Mouse (Mus musculus) hindbrain, embryonic 13.5 days (tissue): ENCODE data around the gene Pld5. TPM values are rescaled to one million over a fixed set of nuclear protein-coding genes. Genes with fewer than 3 reads are reported as not detected.

Experiments used
- ATAC-seq: fragments of 200-750 bp; cut with Nextera tagmentation; 2 replicates; pipeline ENCODE4 v1.8.0; 2017; ENCODE audit warnings: moderate TSS enrichment; ENCODE audit not compliant: low FRiP score
- H3K27ac ChIP-seq: fragments of 300-500 bp; sonication (generic); 2 replicates; pipeline ENCODE4 v1.5.1; 2015; ENCODE audit warnings: inconsistent platforms, mild to moderate bottlenecking, moderate library complexity
- H3K27me3 ChIP-seq: fragments of 300-500 bp; sonication (generic); 2 replicates; pipeline ENCODE4 v1.6.1; 2015; ENCODE audit warnings: mild to moderate bottlenecking, inconsistent platforms
- H3K36me3 ChIP-seq: fragments of 300-500 bp; sonication (generic); 2 replicates; pipeline ENCODE4 v1.6.1; 2015; ENCODE audit warnings: mild to moderate bottlenecking, inconsistent platforms
- H3K4me1 ChIP-seq: fragments of 300-500 bp; sonication (generic); replicated peaks from 2 replicates; pipeline ENCODE4 v1.6.1; 2015; ENCODE audit warnings: inconsistent platforms
- H3K4me2 ChIP-seq: fragments of 300-500 bp; sonication (generic); 2 replicates; pipeline ENCODE4 v1.6.1; 2015; ENCODE audit warnings: inconsistent platforms, mild to moderate bottlenecking, moderate library complexity
- H3K4me3 ChIP-seq: fragments of 300-500 bp; sonication (generic); 2 replicates; pipeline ENCODE4 v1.5.1; 2015; ENCODE audit warnings: mild to moderate bottlenecking, inconsistent platforms
- H3K9ac ChIP-seq: fragments of 300-500 bp; sonication (generic); 2 replicates; pipeline ENCODE4 v1.6.1; 2015; ENCODE audit warnings: mild to moderate bottlenecking, inconsistent platforms
- H3K9me3 ChIP-seq: fragments of 300-500 bp; sonication (generic); 2 replicates; pipeline ENCODE4 v1.6.1; 2016; ENCODE audit warnings: inconsistent platforms
- WGBS: fragments of 180-500 bp; shearing (Covaris S2); methylation state at CpG from one replicate; pipeline ENCODE4 v1.1.7; 2015; 5-methylcytosine and 5-hydroxymethylcytosine counted together
- polyA plus RNA-seq: library from polyadenylated mRNA; unstranded; fragments of >200 nt; fragmentation: Nextera tagmentation; extraction: Ambion mirVana; gene quantifications from 2 replicates; pipeline ENCODE4 v1.2.1, GENCODE M21; 2015

Pld5 gene
- polyA plus RNA-seq, 1 experiment from 2014 or later = 5.9 TPM

DNA sequence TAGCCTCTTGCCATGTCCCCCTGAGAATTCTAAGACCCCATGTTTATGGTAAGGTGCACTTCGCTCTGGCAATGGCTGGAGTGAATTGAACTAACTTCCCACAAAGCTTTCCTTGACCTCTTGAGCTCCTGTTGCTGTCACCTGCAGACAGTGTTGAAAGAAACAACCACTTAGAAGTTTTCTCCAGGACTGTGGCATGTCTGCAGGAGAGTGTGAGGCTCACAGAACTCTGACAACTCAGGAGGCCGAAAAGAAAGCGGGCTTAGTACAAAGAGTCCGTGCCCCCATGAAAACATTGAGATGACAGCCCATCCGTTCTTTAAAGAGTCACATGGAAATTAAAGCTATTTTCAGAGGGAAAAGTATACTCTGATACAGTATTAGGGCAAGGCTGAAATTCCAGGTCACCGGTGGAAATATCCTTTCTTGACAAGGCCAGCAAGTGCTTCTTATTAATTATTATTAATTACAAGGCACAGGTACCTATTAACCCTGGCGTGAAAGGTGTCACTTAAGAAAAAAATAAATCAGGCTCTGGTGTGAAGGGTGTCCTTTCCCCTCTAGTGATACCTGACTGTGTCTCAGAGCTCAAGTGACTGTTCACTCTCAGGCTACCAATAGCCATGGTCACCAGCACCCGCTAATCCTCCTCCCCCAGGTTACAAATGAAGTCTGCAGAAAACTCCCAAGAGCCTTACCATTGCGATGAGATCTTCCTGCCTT, 62.0 kb downstream of the Pld5 start:
- H3K27me3 ChIP-seq = no peaks in the 10 kb centered on the region
- H3K9ac ChIP-seq = peak overlapping the region; percentile 67
- peak overlapping the region; percentile 49 for H3K4me2 ChIP-seq
- peak overlapping the region; percentile 22 for H3K4me3 ChIP-seq
- WGBS = 57% methylated on average over 9 of the region's 9 CpGs
- peak; percentile 69 for ATAC-seq
- no peaks in the 10 kb centered on the region for H3K9me3 ChIP-seq
- peak overlapping the region; percentile 55 for H3K27ac ChIP-seq
- H3K4me1 ChIP-seq = peaks cover 17% of the 10 kb centered on the region
- H3K36me3 ChIP-seq = no peaks in the 10 kb centered on the region

DNA sequence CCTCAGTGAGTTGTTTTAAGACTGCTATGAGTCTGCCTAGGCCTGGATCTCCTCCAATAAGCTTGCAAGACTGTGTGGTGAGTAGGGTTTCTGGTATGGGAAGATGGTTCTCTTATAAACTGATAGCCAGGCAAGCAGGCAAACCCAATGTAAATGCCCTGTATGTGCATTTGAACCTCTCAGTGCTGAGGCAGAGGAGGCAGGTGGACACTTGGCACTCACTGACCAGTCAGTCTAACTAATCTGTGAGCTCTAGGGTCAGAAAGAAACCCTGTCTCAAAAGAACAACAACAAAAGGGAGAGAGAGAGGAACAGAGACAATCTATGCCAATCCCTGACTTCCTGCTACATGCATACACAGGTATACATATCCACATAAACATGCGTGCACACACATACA, 64.3 kb downstream of the Pld5 start:
- Histone ChIP-seq H3K36me3 (no peaks in the 10 kb centered on the region), H3K9ac (no peak overlapping the region), H3K27ac (no peak overlapping the region), H3K27me3 (no peaks in the 10 kb centered on the region), H3K4me2 (no peak overlapping the region), H3K4me1 (peaks cover 17% of the 10 kb centered on the region), H3K9me3 (no peaks in the 10 kb centered on the region), H3K4me3 (no peak overlapping the region)
- 88% methylated on average over 1 of the region's 1 CpGs for WGBS
- ATAC-seq = no peak

DNA sequence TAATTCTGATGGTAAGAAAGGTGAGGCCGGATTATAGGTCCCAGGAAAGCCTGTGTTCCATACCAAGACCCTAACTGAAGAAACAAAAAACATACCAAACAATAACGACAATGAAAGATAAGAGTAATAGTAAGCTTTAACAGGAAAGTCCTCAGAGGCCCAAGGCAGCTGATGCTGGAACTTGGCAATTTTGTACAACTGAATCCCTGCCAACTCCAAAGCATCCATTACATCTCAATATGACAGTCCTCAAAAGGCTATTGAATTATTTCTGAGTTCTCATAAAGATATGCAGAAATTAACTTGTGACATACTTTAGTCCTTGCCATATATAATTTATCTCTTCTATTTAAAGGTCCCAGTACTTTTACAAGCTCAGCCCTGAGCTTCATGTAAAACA, 67.1 kb downstream of the Pld5 start:
- WGBS = 92% methylated on average over 2 of the region's 2 CpGs
- Histone ChIP-seq H3K27me3 (no peaks in the 10 kb centered on the region), H3K9ac (no peak overlapping the region), H3K9me3 (no peaks in the 10 kb centered on the region), H3K4me1 (peaks cover 3% of the 10 kb centered on the region), H3K4me2 (no peak overlapping the region), H3K27ac (no peak overlapping the region), H3K4me3 (no peak overlapping the region), H3K36me3 (no peaks in the 10 kb centered on the region)
- ATAC-seq = no peak

DNA sequence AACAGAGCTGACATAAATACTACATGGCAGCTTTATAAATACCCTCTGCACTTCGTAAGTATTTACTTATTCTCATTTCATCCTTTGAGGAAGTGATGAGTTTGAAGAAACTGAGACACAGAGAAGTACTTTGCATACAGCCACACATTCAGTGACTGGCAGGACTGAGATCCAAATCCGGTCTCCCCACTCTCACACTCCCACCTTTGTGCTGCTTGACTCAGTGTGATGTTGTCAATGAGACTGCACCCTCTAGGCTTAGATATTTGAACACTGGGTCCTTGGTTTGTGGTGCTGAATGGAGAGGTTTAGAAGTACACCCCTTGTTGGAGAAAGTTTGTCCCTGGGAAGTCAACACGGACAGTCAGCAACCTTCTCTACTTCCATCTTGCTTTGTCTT, 72.8 kb downstream of the Pld5 start:
- no peaks in the 10 kb centered on the region for H3K27me3 ChIP-seq
- no peak overlapping the region for H3K4me3 ChIP-seq
- no peaks in the 10 kb centered on the region for H3K4me1 ChIP-seq
- 88% methylated on average over 3 of the region's 3 CpGs for WGBS
- no peak overlapping the region for H3K4me2 ChIP-seq
- H3K9me3 ChIP-seq = no peaks in the 10 kb centered on the region
- no peak overlapping the region for H3K9ac ChIP-seq
- ATAC-seq = no peak
- no peaks in the 10 kb centered on the region for H3K36me3 ChIP-seq
- H3K27ac ChIP-seq = no peak overlapping the region

DNA sequence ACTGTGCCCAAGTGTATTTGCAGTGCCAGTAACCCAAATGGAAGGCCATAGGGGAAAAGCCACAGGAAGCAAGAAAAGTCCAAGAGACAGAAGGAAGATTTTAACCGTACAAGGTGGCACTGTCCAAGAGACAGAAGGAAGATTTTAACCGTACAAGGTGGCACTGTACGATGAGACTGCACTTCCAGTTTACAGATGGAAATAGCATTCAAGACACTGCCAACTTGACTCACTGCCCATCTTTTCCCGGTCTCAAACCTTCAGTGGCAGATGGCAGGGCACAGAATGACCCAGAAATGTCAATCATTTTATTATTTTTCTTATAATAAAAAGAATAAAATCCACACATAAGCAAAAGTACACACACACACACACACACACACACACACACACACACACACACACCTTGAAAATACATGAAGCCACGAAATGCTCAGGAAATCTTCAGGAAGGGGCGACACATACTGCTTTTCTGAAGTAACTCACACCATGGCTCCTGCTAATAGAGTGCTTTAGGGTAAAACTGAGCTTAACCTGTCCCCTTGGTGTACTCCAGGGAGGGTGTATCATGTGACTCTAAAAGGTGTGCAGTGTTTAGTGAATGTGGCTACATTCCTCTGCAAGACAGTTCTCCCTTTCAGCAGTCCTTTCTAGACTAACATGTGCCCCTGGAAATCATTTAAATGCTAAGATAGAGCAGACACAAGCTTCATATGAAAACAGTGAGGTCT, 77.9 kb downstream of the Pld5 start:
- 92% methylated on average over 6 of the region's 6 CpGs for WGBS
- H3K4me2 ChIP-seq = no peak overlapping the region

DNA sequence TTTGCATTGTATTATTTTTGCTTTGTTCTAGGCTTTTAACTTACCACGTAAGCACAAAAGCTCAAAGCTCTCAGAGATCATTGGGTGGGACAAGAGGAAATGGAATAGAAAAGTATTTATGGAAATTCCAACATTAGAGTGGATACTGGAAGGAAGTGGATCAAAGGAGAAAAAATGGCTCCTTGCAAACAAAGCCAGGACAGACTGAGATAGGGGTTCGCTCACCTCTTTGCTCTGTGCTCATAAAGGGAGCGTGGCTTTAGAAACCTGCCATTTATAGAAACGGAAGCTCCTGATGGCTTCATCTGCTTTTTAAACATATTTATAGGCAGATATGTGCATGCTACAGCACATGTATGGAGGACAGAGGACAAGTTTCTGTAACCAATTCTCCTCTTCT, 78.8 kb downstream of the Pld5 start:
- no peaks in the 10 kb centered on the region for H3K4me1 ChIP-seq
- H3K36me3 ChIP-seq = no peaks in the 10 kb centered on the region
- no peak for ATAC-seq
- H3K9ac ChIP-seq = no peak overlapping the region
- no peak overlapping the region for H3K4me3 ChIP-seq
- WGBS = 92% methylated on average over 4 of the region's 4 CpGs
- H3K27ac ChIP-seq = no peak overlapping the region
- no peaks in the 10 kb centered on the region for H3K9me3 ChIP-seq
- H3K4me2 ChIP-seq = no peak overlapping the region
- H3K27me3 ChIP-seq = no peaks in the 10 kb centered on the region

More for the DNA sequence above, 77.9 kb downstream of the Pld5 start:
- H3K27ac ChIP-seq = no peak overlapping the region
- no peak for ATAC-seq
- H3K36me3 ChIP-seq = no peaks in the 10 kb centered on the region
- no peak overlapping the region for H3K9ac ChIP-seq
- H3K27me3 ChIP-seq = no peaks in the 10 kb centered on the region
- no peaks in the 10 kb centered on the region for H3K9me3 ChIP-seq
- H3K4me1 ChIP-seq = no peaks in the 10 kb centered on the region
- H3K4me3 ChIP-seq = no peak overlapping the region

DNA sequence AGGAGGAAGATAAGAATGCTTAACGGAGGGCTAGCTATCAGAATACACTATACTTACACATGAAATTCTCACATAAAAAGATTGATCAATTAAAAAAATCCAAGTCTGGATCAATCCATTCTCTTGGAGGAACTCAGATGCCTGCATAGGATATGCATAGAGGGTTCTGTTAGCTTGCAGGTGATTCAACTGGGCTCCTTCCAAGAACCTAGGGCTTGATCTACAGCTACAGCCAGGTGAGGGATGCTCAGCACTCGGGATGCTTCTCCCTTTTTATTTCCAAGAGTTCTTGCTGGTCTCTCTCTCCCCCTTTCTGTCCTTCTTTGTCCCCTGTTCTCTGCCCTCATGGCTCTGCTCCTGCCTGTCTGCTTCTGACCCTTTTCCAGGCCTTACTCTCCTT, 80.4 kb downstream of the Pld5 start:
- no peak overlapping the region for H3K27ac ChIP-seq
- H3K9me3 ChIP-seq = no peaks in the 10 kb centered on the region
- no peak for ATAC-seq
- no peaks in the 10 kb centered on the region for H3K36me3 ChIP-seq
- H3K4me3 ChIP-seq = no peak overlapping the region
- WGBS = 80% methylated on average over 2 of the region's 2 CpGs
- no peak overlapping the region for H3K9ac ChIP-seq
- H3K4me2 ChIP-seq = no peak overlapping the region
- no peaks in the 10 kb centered on the region for H3K27me3 ChIP-seq
- no peaks in the 10 kb centered on the region for H3K4me1 ChIP-seq

DNA sequence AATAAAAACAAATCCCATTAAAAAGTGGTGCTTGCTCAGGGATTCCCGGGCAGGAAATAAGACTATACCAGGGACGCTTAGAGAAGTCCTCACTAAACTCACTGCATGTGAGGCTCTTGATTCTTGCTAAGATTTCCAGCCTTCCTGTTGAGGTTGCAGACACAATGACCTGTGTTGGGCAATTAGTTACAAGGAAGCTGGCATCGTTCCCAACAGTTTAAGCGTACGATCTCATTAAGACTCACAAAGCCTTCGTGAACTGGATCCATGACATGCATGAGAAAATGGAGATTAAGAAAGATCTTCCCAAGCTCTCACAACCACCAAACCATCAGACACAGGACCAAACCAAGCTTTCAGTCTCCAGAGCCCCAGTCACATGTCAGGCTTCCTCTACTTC, 91.1 kb downstream of the Pld5 start:
- Histone ChIP-seq H3K9me3 (no peaks in the 10 kb centered on the region), H3K27me3 (no peaks in the 10 kb centered on the region), H3K27ac (no peak overlapping the region), H3K4me1 (no peaks in the 10 kb centered on the region), H3K4me2 (no peak overlapping the region), H3K36me3 (no peaks in the 10 kb centered on the region), H3K9ac (no peak overlapping the region), H3K4me3 (no peak overlapping the region)
- ATAC-seq = no peak
- 69% methylated on average over 6 of the region's 6 CpGs for WGBS

DNA sequence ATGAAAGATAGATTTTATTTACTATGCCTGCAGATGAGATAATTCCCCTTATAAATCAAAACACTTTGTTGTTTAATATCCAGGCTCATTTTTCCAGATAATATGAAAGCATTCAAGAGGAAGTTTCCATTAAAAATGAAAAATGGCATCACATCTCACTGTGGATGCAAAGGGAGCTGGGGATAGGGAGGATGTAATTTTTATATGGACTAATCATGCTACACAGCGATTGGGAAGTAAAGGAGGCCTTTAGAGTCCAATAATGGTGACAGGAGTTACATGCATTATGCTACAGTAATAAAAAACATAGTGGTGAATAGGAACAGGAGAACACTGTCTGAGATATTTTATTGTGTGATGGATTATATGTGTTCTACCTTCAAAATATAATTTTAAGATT, 100.1 kb downstream of the Pld5 start:
- H3K4me1 ChIP-seq = peaks cover 6% of the 10 kb centered on the region; the same call in 1 of the 2 replicates
- H3K36me3 ChIP-seq = no peaks in the 10 kb centered on the region
- no peaks in the 10 kb centered on the region for H3K9me3 ChIP-seq
- ATAC-seq = peak; percentile 49; the same call in 1 of the 2 replicates
- no peak overlapping the region for H3K4me3 ChIP-seq
- no peak overlapping the region for H3K4me2 ChIP-seq
- H3K27ac ChIP-seq = no peak overlapping the region
- H3K9ac ChIP-seq = no peak overlapping the region
- no peaks in the 10 kb centered on the region for H3K27me3 ChIP-seq
- 66% methylated on average over 1 of the region's 1 CpGs for WGBS

DNA sequence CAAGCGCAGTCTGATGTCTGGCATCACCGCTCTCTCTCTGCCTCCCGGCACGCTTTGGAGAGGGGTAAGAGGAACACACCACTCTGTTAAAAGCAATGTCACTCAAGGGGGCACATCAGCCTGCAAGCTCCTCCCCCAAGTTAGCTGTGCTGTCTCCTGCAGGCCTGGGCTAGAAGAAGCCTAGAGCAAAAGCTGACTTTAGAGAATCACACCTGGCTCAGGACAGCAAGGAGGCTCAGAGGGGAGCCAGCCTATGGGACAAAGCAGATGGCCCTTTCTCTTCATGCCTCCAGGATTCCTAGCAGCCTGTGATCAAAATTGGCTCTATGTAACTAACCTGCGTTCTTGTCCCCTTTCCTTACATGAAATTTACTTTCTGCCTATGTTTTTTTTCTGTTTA, 107.3 kb downstream of the Pld5 start:
- no peak overlapping the region for H3K9ac ChIP-seq
- H3K9me3 ChIP-seq = no peaks in the 10 kb centered on the region
- 0 out of 2 replicates have a peak, but pooled peaks cover 7% of the 10 kb centered on the region for H3K4me1 ChIP-seq
- no peak overlapping the region for H3K27ac ChIP-seq
- H3K27me3 ChIP-seq = no peaks in the 10 kb centered on the region
- H3K4me3 ChIP-seq = no peak overlapping the region
- no peak for ATAC-seq
- WGBS = 57% methylated on average over 5 of the region's 5 CpGs
- no peaks in the 10 kb centered on the region for H3K36me3 ChIP-seq
- no peak overlapping the region for H3K4me2 ChIP-seq

DNA sequence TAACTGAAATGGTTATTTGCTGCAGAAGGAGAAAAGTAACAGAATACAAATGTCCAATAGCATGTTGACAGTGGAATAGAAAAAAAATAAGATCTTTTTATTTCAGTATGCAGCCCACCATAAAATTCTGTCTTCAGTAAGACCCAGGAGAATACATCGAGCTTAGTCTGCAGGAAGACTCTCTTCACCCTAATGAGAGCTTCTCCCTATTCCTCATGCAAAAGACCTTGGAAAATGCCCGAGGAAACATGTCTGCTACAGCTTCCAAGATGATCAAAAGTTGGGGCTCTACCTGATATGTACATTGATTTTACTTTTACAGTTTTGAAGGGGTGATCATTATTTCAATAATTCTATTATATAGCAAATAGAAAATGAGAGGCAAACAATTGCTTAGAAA, 108.0 kb downstream of the Pld5 start:
- Histone ChIP-seq H3K27me3 (no peaks in the 10 kb centered on the region), H3K4me1 (0 out of 2 replicates have a peak, but pooled peaks cover 7% of the 10 kb centered on the region), H3K9ac (no peak overlapping the region), H3K4me3 (no peak overlapping the region), H3K27ac (no peak overlapping the region), H3K9me3 (no peaks in the 10 kb centered on the region), H3K4me2 (no peak overlapping the region), H3K36me3 (no peaks in the 10 kb centered on the region)
- ATAC-seq = no peak
- 48% methylated on average over 2 of the region's 2 CpGs for WGBS

DNA sequence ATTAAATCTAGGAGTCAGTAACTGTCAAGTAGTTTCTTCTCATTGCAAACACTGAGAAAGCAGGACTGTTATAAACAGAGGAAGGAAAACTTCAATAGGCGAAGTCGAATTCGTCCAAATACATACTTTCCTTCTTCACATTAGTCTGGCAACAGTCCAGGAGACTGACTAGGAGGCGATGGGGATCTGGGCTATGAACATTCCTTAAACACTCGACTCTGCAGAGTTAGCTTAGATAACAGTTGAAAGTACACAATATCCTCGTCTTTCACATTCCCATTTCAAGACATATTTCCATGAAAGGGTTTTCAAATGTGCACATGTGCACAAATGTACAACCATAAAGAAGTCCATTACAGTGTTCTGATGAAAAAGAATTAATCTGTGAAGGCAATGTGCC, 129.8 kb downstream of the Pld5 start:
- Histone ChIP-seq H3K27me3 (no peaks in the 10 kb centered on the region), H3K4me1 (no peaks in the 10 kb centered on the region), H3K9ac (no peak overlapping the region), H3K4me2 (no peak overlapping the region), H3K9me3 (0 out of 2 replicates have a peak, but pooled peaks cover 7% of the 10 kb centered on the region), H3K4me3 (no peak overlapping the region), H3K27ac (no peak overlapping the region), H3K36me3 (no peaks in the 10 kb centered on the region)
- WGBS = 84% methylated on average over 6 of the region's 6 CpGs
- no peak for ATAC-seq

DNA sequence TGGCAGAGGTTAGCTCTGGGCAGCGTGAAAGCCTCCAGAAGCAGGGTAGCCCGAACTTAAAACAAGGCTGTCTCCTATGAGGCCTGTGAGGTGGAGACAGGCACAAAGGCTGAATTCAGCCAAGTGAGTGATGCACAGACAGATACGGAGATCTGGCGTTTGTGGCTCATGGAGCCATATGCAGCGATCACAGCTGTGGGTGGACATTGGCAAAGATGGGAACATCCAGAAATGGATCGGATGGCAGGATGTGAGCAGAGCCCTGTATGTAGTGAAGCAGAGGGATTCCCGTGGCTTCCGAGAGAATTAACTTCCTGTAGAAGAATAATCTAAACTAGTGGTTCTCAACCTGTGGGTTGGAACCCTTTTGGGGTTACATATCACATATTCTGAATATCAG, 140.7 kb downstream of the Pld5 start:
- Histone ChIP-seq H3K4me3 (no peak overlapping the region), H3K9ac (no peak overlapping the region), H3K4me2 (no peak overlapping the region), H3K27me3 (no peaks in the 10 kb centered on the region), H3K27ac (no peak overlapping the region), H3K4me1 (0 out of 2 replicates have a peak, but pooled peaks cover 2% of the 10 kb centered on the region), H3K36me3 (no peaks in the 10 kb centered on the region), H3K9me3 (no peaks in the 10 kb centered on the region)
- ATAC-seq = no peak
- 87% methylated on average over 8 of the region's 8 CpGs for WGBS
